Mouse (Mus musculus) splenic B cell, adult 2 months (primary cell): ENCODE measurements around the gene Braf.
A peak's percentile ranks its signal among the peaks of the same experiment; 100 is the strongest.
"Not testable (repeated sequence)": the region's sequence is repeated elsewhere in the genome, so short reads cannot be mapped to it uniquely, and the experiment has no call there.

Source experiments
- DNase-seq: peaks from one replicate; pipeline ENCODE4 v3.0.0-alpha.2; 2011; ENCODE audit warnings: low read depth, low spot score
- H3K27me3 ChIP-seq: 2 replicates; pipeline ENCODE4 v1.6.1; 2012; ENCODE audit warnings: mild to moderate bottlenecking, low read length, moderate library complexity, mixed read lengths; ENCODE audit not compliant: control insufficient read depth, poor library complexity, insufficient read depth, severe bottlenecking
- H3K36me3 ChIP-seq: 2 replicates; pipeline ENCODE4 v1.6.1; 2012; ENCODE audit warnings: mild to moderate bottlenecking, low read length, moderate library complexity, mixed read lengths; ENCODE audit not compliant: control insufficient read depth, poor library complexity, insufficient read depth, severe bottlenecking

The Braf gene

DNA sequence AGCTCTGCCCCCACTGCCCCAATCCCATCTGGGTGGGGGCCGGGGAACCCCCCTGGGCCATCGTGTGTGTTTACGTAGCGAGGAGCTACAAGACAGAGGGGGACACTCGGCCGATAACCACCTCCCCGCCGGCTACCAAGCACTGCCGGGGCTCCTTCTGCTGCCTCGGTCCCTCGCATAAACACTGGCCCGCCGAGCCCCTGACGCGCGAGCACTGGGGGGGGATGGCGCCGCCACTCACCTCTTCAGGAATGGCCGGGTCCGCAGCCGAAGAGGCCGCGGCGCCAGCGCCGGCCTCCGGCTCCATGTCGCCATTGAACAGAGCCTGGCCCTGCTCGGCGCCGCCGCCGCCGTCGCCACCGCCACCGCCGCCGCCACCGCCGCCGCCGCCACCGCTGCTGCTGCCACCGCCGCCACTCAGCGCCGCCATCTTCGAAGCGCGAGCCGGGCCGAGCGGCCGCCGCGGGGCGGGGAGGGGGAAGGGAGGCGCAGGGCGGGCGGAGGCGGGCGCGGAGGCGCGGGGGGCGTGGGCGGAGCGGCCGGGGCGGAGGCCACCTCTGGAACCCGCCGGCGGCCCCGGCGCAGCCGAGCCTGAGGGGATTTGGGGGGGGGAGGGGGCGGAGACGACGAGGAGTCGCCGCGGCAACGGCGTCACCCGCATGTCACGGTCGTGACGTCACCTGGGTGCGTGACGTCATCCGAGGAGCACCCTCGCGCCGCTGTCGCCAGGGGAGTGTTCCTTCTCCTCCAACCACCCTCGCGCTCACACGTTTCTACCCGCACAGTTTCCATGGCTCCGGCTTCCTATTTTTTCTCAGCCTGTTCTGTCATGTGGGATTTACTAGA is at the start of gene Braf:
Gene Braf, minus strand, starts transcription at position 598 of the 846 bp plus-strand sequence.
- Histone ChIP-seq H3K27me3 (no peaks in the 10 kb centered on the region), H3K36me3 (no peaks in the 10 kb centered on the region; the same call in 1 of the 2 replicates)
- DNase-seq = peak; percentile 96

DNA sequence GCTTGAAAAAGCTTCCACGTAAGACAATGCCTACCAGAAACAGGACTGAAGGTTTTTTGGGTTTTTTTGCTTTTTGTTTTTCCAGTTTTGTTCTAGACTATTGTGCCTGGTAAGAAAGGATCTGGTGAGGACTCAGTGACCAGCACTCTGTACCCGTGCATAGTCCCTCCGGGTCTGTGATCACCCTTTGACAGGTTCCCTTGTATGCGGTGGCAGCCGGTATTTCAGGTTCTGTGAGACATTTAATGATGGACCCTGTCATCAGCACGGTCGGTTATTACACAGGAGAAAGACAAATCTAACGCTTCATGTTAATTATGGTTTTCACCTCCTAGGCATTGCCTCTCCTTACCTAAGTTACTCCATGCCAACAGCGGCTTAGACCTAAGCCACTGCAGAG is 49.8 kb upstream of the Braf start:
- no peaks in the 10 kb centered on the region for H3K36me3 ChIP-seq
- no peaks in the 10 kb centered on the region for H3K27me3 ChIP-seq
- no peak for DNase-seq

DNA sequence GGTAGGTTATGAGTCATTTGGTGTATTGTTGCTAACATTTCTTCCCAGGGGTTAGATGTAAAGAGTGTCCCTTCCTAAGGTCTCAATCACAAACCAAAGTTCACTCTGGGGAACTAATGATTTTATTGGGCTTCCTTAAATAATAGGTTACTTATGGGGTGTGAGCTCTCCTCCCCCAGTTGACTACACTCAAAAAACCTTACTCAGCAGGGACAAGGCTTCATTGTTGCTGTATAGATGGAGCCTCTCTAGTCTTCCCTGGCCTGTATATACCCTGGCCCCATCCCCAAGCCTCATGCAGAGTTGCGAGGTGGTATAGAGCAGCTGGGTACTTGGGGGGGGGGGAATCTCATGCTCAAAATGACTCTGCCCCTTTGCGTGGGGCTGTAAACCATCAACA is 32.0 kb upstream of the Braf start:
- Histone ChIP-seq H3K27me3 (no peaks in the 10 kb centered on the region), H3K36me3 (no peaks in the 10 kb centered on the region)
- no peak for DNase-seq

DNA sequence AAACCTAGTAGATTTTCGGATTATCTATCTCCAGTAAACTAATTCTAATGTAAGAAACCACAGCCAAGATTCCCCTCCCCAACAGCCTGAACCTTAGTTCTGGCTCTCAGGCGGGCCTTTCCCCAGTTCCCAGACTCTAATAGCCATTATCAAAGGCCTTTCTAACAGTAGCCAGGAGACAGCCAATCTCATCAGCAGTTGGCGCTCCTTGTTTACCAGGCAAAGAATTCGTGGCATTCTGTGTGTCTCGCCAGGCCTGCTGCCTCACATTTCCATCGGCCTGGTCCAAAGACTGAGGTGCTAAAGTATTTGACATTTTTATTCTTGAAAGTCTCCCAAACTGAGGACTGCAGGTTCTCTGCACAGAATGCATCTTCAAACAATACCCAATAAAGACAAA is 24.6 kb upstream of the Braf start:
- DNase-seq = no peak
- Histone ChIP-seq H3K36me3 (no peaks in the 10 kb centered on the region), H3K27me3 (no peaks in the 10 kb centered on the region)

GRCm38 (mm10) chr6:39747094-39747493 is 21.8 kb upstream of the Braf start:
- DNase-seq = no peak
- Histone ChIP-seq H3K36me3 (no peaks in the 10 kb centered on the region), H3K27me3 (no peaks in the 10 kb centered on the region)

- DNase-seq = no peak
- H3K36me3 ChIP-seq = no peaks in the 10 kb centered on the region
- no peaks in the 10 kb centered on the region for H3K27me3 ChIP-seq
Measured at GRCm38 (mm10) chr6:39745456-39745855, 20.2 kb upstream of the Braf start.

DNA sequence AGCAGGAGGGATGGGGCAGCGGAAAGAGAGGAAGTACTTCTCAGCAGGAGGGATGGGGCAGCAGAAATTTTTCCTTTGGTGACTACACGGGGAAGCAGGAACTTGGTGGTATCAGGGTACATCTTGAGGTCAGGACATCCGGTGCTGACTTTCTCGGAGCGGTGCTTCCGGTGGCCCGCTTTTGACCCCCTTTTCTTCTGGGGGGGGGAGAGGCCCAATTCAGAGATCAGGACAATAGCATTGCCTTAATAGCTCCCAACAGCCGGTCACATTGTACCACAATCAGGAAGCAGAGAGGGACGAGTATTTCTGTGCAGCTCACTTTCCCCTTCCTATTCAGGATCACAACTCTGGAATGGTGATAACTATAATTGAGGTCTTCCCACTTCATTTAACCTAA is 14.4 kb upstream of the Braf start:
- H3K36me3 ChIP-seq, H3K27me3 ChIP-seq, DNase-seq: not testable (repeated sequence)

DNA sequence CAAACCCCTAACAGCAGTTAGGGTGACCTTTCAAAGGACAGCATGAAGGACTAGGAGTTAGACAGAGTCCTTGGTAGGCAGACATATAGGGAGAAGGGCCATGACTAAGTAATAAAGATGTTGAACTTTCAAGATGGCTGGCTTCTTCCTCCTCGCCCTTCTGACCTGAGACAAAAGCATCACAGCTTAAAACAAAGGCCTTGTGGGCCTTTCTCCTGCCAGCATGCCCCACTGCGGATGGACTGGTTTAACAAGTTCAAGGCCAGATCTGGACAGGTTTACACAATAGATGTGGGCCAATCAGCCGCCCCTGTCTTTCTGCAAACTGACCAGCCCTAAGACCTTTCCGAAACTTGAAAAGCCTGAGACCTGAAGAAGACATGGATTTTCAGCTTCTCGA is 2.8 kb upstream of the Braf start:
- H3K36me3 ChIP-seq = no peaks in the 10 kb centered on the region; the same call in 1 of the 2 replicates
- H3K27me3 ChIP-seq = no peaks in the 10 kb centered on the region
- DNase-seq = no peak

GRCm38 (mm10) chr6:39726149-39726548 is 886 bp upstream of the Braf start:
- Histone ChIP-seq H3K36me3 (no peaks in the 10 kb centered on the region; the same call in 1 of the 2 replicates), H3K27me3 (no peaks in the 10 kb centered on the region)
- peak; percentile 18 for DNase-seq

DNA sequence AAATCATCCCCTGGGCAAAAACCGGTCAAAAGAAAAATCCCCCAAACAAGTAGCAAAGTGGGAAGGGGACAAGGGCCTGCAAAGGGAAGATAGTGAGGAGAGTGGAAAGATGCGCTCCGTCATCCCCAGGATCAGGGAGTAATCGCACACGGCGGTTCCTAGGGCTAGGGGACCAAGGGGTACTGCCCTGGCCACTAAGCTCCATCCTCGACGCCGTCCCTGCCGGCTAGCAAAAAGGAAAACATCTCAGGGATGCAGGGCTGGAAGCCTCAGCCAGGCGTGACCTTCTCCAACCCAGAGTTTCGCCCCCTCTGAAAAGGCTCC is 759 bp downstream of the Braf start:
- DNase-seq = no peak
- Histone ChIP-seq H3K36me3 (no peaks in the 10 kb centered on the region; the same call in 1 of the 2 replicates), H3K27me3 (no peaks in the 10 kb centered on the region)

GRCm38 (mm10) chr6:39724071-39724470 is 1.2 kb downstream of the Braf start:
- Histone ChIP-seq H3K36me3 (no peaks in the 10 kb centered on the region; the same call in 1 of the 2 replicates), H3K27me3 (no peaks in the 10 kb centered on the region)
- DNase-seq = peak; percentile 9

DNA sequence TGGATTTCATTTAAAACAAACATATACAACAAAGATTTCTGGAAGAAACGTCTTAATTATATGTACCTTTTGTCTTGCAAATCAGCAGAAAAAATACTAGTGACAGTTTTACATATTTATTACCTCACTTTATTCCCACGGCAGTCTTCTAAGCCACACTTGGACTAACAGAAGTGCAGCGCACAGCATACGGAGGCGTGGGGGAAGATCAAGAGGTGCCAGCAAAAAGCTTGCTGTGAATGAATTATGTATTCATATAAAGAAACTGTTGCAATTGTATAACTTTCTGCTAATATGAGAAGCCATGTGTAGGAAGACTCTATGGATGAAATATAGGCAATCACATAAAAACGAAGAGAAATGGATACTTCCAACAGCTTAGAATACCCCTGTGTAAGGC is 6.7 kb downstream of the Braf start:
- DNase-seq = no peak
- H3K27me3 ChIP-seq = no peaks in the 10 kb centered on the region
- no peaks in the 10 kb centered on the region for H3K36me3 ChIP-seq

DNA sequence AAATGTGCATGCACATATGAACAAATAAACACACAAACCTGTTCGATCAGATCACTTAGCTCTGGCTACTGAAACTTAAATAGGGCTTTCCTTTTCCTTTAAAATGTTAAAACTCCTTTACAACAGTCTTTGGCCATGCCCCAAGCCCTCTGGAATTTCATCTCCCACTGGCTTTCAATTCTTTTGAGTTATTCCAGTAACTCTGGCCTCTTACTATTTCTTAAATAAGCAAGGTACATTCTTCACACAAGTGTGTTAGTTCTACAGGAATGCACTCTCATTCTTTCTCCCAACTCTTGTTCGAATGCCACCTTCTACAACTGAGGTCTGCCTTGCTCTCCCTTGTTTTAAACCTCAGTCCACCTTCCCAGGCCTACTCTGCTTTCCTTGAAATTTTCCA is 8.2 kb downstream of the Braf start:
- no peaks in the 10 kb centered on the region for H3K27me3 ChIP-seq
- H3K36me3 ChIP-seq = no peaks in the 10 kb centered on the region
- no peak for DNase-seq

DNA sequence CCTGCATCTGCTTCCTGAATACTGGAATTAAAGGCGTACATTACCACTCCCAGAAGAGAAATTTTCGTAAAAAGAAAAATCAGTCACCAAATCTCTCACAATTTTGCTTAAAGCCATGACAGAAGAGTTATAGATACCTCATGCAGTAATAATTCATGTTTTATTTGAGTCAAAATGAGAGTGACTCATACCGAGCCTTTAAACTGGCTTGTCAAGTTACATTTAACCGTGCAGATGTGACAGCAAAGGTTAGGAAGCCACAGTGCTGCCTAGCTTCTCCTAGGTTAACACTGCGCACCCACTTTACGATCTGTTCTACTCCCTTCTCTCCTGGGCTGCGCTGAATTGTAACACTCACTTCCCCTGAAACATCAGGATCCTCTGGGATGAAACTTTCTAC is 10.9 kb downstream of the Braf start:
- DNase-seq = no peak
- no peaks in the 10 kb centered on the region; the same call in 1 of the 2 replicates for H3K36me3 ChIP-seq
- no peaks in the 10 kb centered on the region for H3K27me3 ChIP-seq

GRCm38 (mm10) chr6:39713399-39713798 is 11.9 kb downstream of the Braf start:
- DNase-seq = no peak
- Histone ChIP-seq H3K27me3 (no peaks in the 10 kb centered on the region), H3K36me3 (no peaks in the 10 kb centered on the region; the same call in 1 of the 2 replicates)

GRCm38 (mm10) chr6:39705625-39706024 is 19.6 kb downstream of the Braf start:
- no peak for DNase-seq
- Histone ChIP-seq H3K27me3 (no peaks in the 10 kb centered on the region), H3K36me3 (no peaks in the 10 kb centered on the region)
